Comparison of ENCODE assay signal across 8 mouse cellular contexts in the genomic region with DNA sequence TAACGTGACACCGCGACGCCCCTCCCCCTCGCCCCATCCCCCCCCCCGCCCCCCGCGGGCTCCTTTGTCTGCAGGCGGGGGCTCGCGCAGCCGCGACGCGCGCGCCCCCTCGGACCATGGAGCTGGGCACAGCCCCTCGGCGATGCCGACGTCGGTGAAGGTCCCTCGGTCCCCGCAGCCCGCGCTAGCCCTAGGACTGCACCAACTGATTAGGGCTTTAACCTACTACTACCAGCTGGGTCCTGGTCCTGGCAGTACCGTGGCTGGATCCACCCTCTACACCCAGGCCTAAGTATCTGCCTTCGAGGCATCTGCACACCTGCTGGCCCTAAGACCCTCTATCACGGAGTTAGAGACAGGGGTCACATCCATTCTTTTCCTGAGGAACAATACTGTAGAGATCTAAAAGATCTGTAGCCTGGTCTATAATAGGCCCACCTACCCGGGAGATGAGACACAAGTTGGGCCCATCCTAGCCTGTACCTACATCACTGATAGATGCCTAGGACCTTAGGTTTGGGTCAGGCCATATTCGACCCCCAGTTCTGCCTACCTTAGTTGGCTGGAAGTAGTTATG. TPM values are rescaled to one million over a fixed set of nuclear protein-coding genes. Genes with fewer than 3 reads are reported as not detected.
DNase-seq lines count a peak whose midpoint lies in the region; ATAC-seq and TF ChIP-seq lines count a peak whose summit lies in the region.
"Had no signal": no experiment of that assay in that cellular context is flagged by ENCODE, and none has a peak within 500 bp of the region (broad histone marks: within the 10 kb centered on the region; RNA-seq: fewer than 3 reads in every experiment).

No protein-coding gene starts in this region.

- TF ChIP-seq POLR2A in limb, embryonic 14.5 days (IDR thresholded peaks at IDR 0.05; ENCODE audit: borderline replicate concordance, extremely low read depth, insufficient read depth, insufficient read length), result no peak

- no peak for ATAC-seq in megakaryocyte, adult 5-6 weeks (ENCODE audit: poor library complexity, severe bottlenecking)
- peak; percentile 59 for ATAC-seq in forebrain, embryonic 14.5 days
- peak; percentile 10 for ATAC-seq in limb, embryonic 14.5 days (ENCODE audit: low FRiP score, low read depth)
- peak; percentile 15 for ATAC-seq in stomach, embryonic 15.5 days (ENCODE audit: insufficient read depth, low FRiP score, low read depth)

- H3K27ac ChIP-seq in forebrain, embryonic 14.5 days (ENCODE audit: low read depth, low read length), result 0 out of 2 replicates have a peak overlapping the region, but pooled peaks have one; percentile 52
- peak overlapping the region; percentile 70 for H3K27ac ChIP-seq in limb, embryonic 14.5 days (replicated peaks; ENCODE audit: low read depth, low read length)
- H3K27ac ChIP-seq in stomach, embryonic 15.5 days, result peak overlapping the region; percentile 42; the same call in 1 of the 2 replicates

- peak overlapping the region; percentile 54 for H3K4me2 ChIP-seq in forebrain, embryonic 14.5 days (ENCODE audit: low read length)
- H3K4me2 ChIP-seq in limb, embryonic 14.5 days (replicated peaks; ENCODE audit: low read depth, low read length, severe bottlenecking), result peak overlapping the region; percentile 47
- peak overlapping the region; percentile 50 for H3K4me2 ChIP-seq in stomach, embryonic 15.5 days

- peak overlapping the region; percentile 91 for H3K4me3 ChIP-seq in megakaryocyte, embryonic 14.5 days (replicated peaks)
- peak overlapping the region; percentile 15 for H3K4me3 ChIP-seq in forebrain, embryonic 14.5 days (ENCODE audit: low read depth, low read length)
- H3K4me3 ChIP-seq in limb, embryonic 14.5 days (replicated peaks; ENCODE audit: low read length), result peak overlapping the region; percentile 24
- peak overlapping the region; percentile 53 for H3K4me3 ChIP-seq in stomach, embryonic 15.5 days (replicated peaks)

- no peaks in the 10 kb centered on the region for H3K36me3 ChIP-seq in megakaryocyte, embryonic 14.5 days (replicated peaks; ENCODE audit: low read length)
- H3K36me3 ChIP-seq in forebrain, embryonic 14.5 days (ENCODE audit: control insufficient read depth, insufficient read depth, low read length), result no peaks in the 10 kb centered on the region
- peaks cover 20% of the 10 kb centered on the region for H3K36me3 ChIP-seq in limb, embryonic 14.5 days (ENCODE audit: control insufficient read depth, insufficient read depth, low read length)
- no peaks in the 10 kb centered on the region for H3K36me3 ChIP-seq in stomach, embryonic 15.5 days

- no peak for DNase-seq in forebrain, embryonic 14.5 days (ENCODE audit: low spot score)
- DNase-seq in limb, embryonic 14.5 days (ENCODE audit: low spot score), result no peak
- no peak for DNase-seq in left cerebral cortex, adult 8-10 months (ENCODE audit: low spot score in 2 of 2)
- no peak for DNase-seq in cerebellum, postnatal 10 days

- H3K9ac ChIP-seq in forebrain, embryonic 14.5 days (ENCODE audit: low read length), result 0 out of 2 replicates have a peak overlapping the region, but pooled peaks have one; percentile 13
- H3K9ac ChIP-seq in limb, embryonic 14.5 days (ENCODE audit: low read depth, low read length, severe bottlenecking), result peak overlapping the region; percentile 40; the same call in 1 of the 2 replicates
- no peak overlapping the region; the same call in 1 of the 2 replicates for H3K9ac ChIP-seq in stomach, embryonic 15.5 days

- WGBS in forebrain, embryonic 14.5 days, result 34% methylated on average over 19 of the region's 32 CpGs
- WGBS in limb, embryonic 14.5 days, result 24% methylated on average over 14 of the region's 32 CpGs
- 30% methylated on average over 20 of the region's 32 CpGs for WGBS in stomach, embryonic 15.5 days

- peaks cover 26% of the 10 kb centered on the region for H3K4me1 ChIP-seq in megakaryocyte, embryonic 14.5 days
- 0 out of 2 replicates have a peak, but pooled peaks cover 3% of the 10 kb centered on the region for H3K4me1 ChIP-seq in forebrain, embryonic 14.5 days (ENCODE audit: control insufficient read depth, insufficient read depth, low read length)
- peaks cover 26% of the 10 kb centered on the region for H3K4me1 ChIP-seq in limb, embryonic 14.5 days (ENCODE audit: control insufficient read depth, insufficient read depth, low read length)
- H3K4me1 ChIP-seq in stomach, embryonic 15.5 days, result peaks cover 24% of the 10 kb centered on the region

- H3K9me3 ChIP-seq in megakaryocyte, embryonic 14.5 days, result peaks cover 41% of the 10 kb centered on the region
- H3K9me3 ChIP-seq in forebrain, embryonic 14.5 days (replicated peaks; ENCODE audit: control insufficient read depth, low read length), result peaks cover 6% of the 10 kb centered on the region; the same call in 1 of the 2 replicates
- peaks cover 26% of the 10 kb centered on the region for H3K9me3 ChIP-seq in limb, embryonic 14.5 days (ENCODE audit: control insufficient read depth, low read length)
- 0 out of 2 replicates have a peak, but pooled peaks cover 2% of the 10 kb centered on the region for H3K9me3 ChIP-seq in stomach, embryonic 15.5 days

- H3K27me3 ChIP-seq in megakaryocyte, embryonic 14.5 days (replicated peaks), result peaks cover 97% of the 10 kb centered on the region
- H3K27me3 ChIP-seq in forebrain, embryonic 14.5 days (replicated peaks; ENCODE audit: control insufficient read depth, insufficient read depth, low read length), result peaks cover 18% of the 10 kb centered on the region; the same call in 1 of the 2 replicates
- H3K27me3 ChIP-seq in limb, embryonic 14.5 days (ENCODE audit: control insufficient read depth, insufficient read depth, low read length), result no peaks in the 10 kb centered on the region
- H3K27me3 ChIP-seq in stomach, embryonic 15.5 days (replicated peaks), result no peaks in the 10 kb centered on the region

RNA-seq across cellular contexts. Expression of a gene that starts 0.5 kb away (rescaled TPM):
- 0.66 TPM in 1 of 2 replicates, not detected in the other for polyA plus RNA-seq in megakaryocyte, embryonic 14.5 days (2012; ENCODE audit: insufficient read depth, low replicate concordance)
- total RNA-seq in megakaryocyte, adult 5-6 weeks (2015), result 1.3 and 2.3 TPM in 2 replicates
- 0.41 and 0.95 TPM in 2 replicates for total RNA-seq in megakaryocyte, adult 5-6 weeks (2017)
- 229 and 231 TPM in 2 replicates for polyA plus RNA-seq in forebrain, embryonic 14.5 days (2014; fragmentation: Nextera tagmentation; extraction: Ambion mirVana)
- polyA plus RNA-seq in limb, embryonic 14.5 days (2012; rRNA removed), result 1,048 and 1,240 TPM in 2 replicates
- 2,054 and 2,200 TPM in 2 replicates for polyA plus RNA-seq in limb, embryonic 14.5 days (2014; fragmentation: Nextera tagmentation; extraction: Ambion mirVana)
- polyA plus RNA-seq in stomach, embryonic 15.5 days (2015; fragmentation: Nextera tagmentation; extraction: Ambion mirVana), result 768 and 804 TPM in 2 replicates
- total RNA-seq in left cerebral cortex, adult 8-10 months (2022), result 10 to 100 TPM; 16.4 to 17.3 (median 16.9) TPM

RNA-seq across cellular contexts. Expression of a gene that starts 12.2 kb away (rescaled TPM):
- 0.32 TPM in 1 of 2 replicates, not detected in the other for polyA plus RNA-seq in megakaryocyte, embryonic 14.5 days (2012; ENCODE audit: insufficient read depth, low replicate concordance)
- 1.2 and 1.3 TPM in 2 replicates for total RNA-seq in megakaryocyte, adult 5-6 weeks (2015)
- 0.94 and 1.7 TPM in 2 replicates for total RNA-seq in megakaryocyte, adult 5-6 weeks (2017)
- 0.52 and 0.66 TPM in 2 replicates for polyA plus RNA-seq in forebrain, embryonic 14.5 days (2014; fragmentation: Nextera tagmentation; extraction: Ambion mirVana)
- 3.3 and 5.3 TPM in 2 replicates for polyA plus RNA-seq in limb, embryonic 14.5 days (2012; rRNA removed)
- polyA plus RNA-seq in limb, embryonic 14.5 days (2014; fragmentation: Nextera tagmentation; extraction: Ambion mirVana), result 2.3 and 2.6 TPM in 2 replicates
- 9.2 and 11.7 TPM in 2 replicates for polyA plus RNA-seq in stomach, embryonic 15.5 days (2015; fragmentation: Nextera tagmentation; extraction: Ambion mirVana)
- total RNA-seq in left cerebral cortex, adult 8-10 months (2022), result 1 to 10 TPM in 3 of 4 experiments, under 1 TPM in 1; 0.78 to 1.8 (median 1.2) TPM
- total RNA-seq: neutrophil, adult 5-6 weeks had no signal

RNA-seq across cellular contexts. Expression of a gene that starts 41.6 kb away (rescaled TPM):
- 2.3 TPM in 1 of 2 replicates, not detected in the other for polyA plus RNA-seq in megakaryocyte, embryonic 14.5 days (2012; ENCODE audit: insufficient read depth, low replicate concordance)
- total RNA-seq in megakaryocyte, adult 5-6 weeks (2015), result not detected in 2 replicates
- not detected in 2 replicates for total RNA-seq in megakaryocyte, adult 5-6 weeks (2017)
- 0.32 TPM in 1 of 2 replicates, not detected in the other for polyA plus RNA-seq in forebrain, embryonic 14.5 days (2014; fragmentation: Nextera tagmentation; extraction: Ambion mirVana)
- polyA plus RNA-seq in limb, embryonic 14.5 days (2012; rRNA removed), result 23.3 and 34.7 TPM in 2 replicates
- 13.7 and 14.1 TPM in 2 replicates for polyA plus RNA-seq in limb, embryonic 14.5 days (2014; fragmentation: Nextera tagmentation; extraction: Ambion mirVana)
- polyA plus RNA-seq in stomach, embryonic 15.5 days (2015; fragmentation: Nextera tagmentation; extraction: Ambion mirVana), result 11.5 and 13.7 TPM in 2 replicates
- not detected for total RNA-seq in left cerebral cortex, adult 8-10 months (2022)
- total RNA-seq: neutrophil, adult 5-6 weeks had no signal

Comparison
In these comparisons a context has a peak if more than half of its experiments do, and no peak if none do; other contexts are left out.
1. H3K4me3 ChIP-seq: peak in every context shown above with its lines; median percentile 91 in megakaryocyte, embryonic 14.5 days; 53 in stomach, embryonic 15.5 days; 24 in limb, embryonic 14.5 days; 15 in forebrain, embryonic 14.5 days.
2. RNA of a gene that starts 0.5 kb away (polyA plus RNA-seq): 1,048 to 2,200 TPM in limb, embryonic 14.5 days, 768 to 804 TPM in stomach, embryonic 15.5 days and 229 to 231 TPM in forebrain, embryonic 14.5 days; 0.66 TPM in megakaryocyte, embryonic 14.5 days; every median in the first group is over 100 times any median in the second.
3. Peak in every context shown above with its lines, with median percentiles within 50 percentile points of each other: H3K27ac ChIP-seq and H3K4me2 ChIP-seq.